ENCODE assay signal across 23 mouse cellular contexts in the genomic region with DNA sequence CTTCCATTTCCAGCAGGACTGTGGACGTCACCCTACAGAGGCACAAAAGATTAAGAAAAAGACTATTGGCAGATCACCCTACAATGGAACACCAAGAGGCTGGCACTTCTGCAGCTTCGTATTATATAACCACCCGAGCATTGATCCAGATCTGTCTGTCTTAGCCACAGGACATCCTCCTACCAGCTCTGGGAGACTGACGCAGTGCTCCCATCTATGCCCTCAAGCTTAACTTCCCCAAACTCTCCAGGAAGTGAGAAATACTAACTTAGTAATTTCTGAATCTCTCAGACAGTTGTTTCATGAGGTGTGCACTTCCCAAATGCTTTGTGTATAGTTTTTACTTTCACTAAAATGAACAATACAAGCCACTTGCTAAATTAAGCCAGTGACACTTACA.
DNase-seq lines count a peak whose midpoint lies in the region; ATAC-seq and TF ChIP-seq lines count a peak whose summit lies in the region.
"Had no signal": no experiment of that assay in that cellular context is flagged by ENCODE, and none has a peak within 500 bp of the region (broad histone marks: within the 10 kb centered on the region; RNA-seq: fewer than 3 reads in every experiment).

No protein-coding gene starts in this region.

- no peak overlapping the region for H3K4me2 ChIP-seq in heart, postnatal 0 days (ENCODE audit: low read depth, low read length)
- no peak overlapping the region for H3K4me2 ChIP-seq in midbrain, embryonic 11.5 days
- H3K4me2 ChIP-seq in midbrain, embryonic 16.5 days (ENCODE audit: low read length) = no peak overlapping the region
- H3K4me2 ChIP-seq: embryonic facial prominence, embryonic 15.5 days; heart, embryonic 12.5 days; hindbrain, embryonic 14.5 days; intestine, embryonic 15.5 days had no signal

- no peaks in the 10 kb centered on the region for H3K36me3 ChIP-seq in heart, postnatal 0 days (replicated peaks; ENCODE audit: control insufficient read depth, insufficient read depth, low read length)
- H3K36me3 ChIP-seq in midbrain, embryonic 11.5 days (ENCODE audit: control insufficient read depth, insufficient read depth, low read length) = no peaks in the 10 kb centered on the region
- H3K36me3 ChIP-seq in midbrain, embryonic 16.5 days (ENCODE audit: control insufficient read depth, insufficient read depth, low read length) = no peaks in the 10 kb centered on the region
- H3K36me3 ChIP-seq: embryonic facial prominence, embryonic 15.5 days; forebrain, embryonic 10.5 days; heart, embryonic 12.5 days; hindbrain, embryonic 10.5 days; intestine, embryonic 15.5 days had no signal

- H3K4me3 ChIP-seq in heart, postnatal 0 days (ENCODE audit: low read depth, low read length) = no peak overlapping the region
- no peak overlapping the region for H3K4me3 ChIP-seq in midbrain, embryonic 11.5 days (ENCODE audit: low read depth, low read length)
- H3K4me3 ChIP-seq in midbrain, embryonic 16.5 days (ENCODE audit: low read depth, low read length) = no peak overlapping the region
- H3K4me3 ChIP-seq: embryonic facial prominence, embryonic 15.5 days; erythroblast, embryonic 14.5 days; forebrain, embryonic 10.5 days; heart, embryonic 12.5 days; hindbrain, embryonic 10.5 days; intestine, embryonic 15.5 days had no signal

- no peak for TF ChIP-seq EP300 in heart, postnatal 0 days (IDR thresholded peaks at IDR 0.05; ENCODE audit: low read depth)

- 63% methylated on average over 4 of the region's 4 CpGs for WGBS in heart, postnatal 0 days
- 87% methylated on average over 4 of the region's 4 CpGs for WGBS in midbrain, embryonic 11.5 days
- 77% methylated on average over 4 of the region's 4 CpGs for WGBS in midbrain, embryonic 16.5 days

- ATAC-seq in frontal cortex, adult (ENCODE audit: low TSS enrichment) = peak; percentile 41; the same call in 1 of the 2 replicates
- ATAC-seq in heart, postnatal 0 days (ENCODE audit: insufficient read depth, low read depth) = no peak
- ATAC-seq in midbrain, embryonic 11.5 days (ENCODE audit: low FRiP score) = no peak
- ATAC-seq in midbrain, embryonic 16.5 days = no peak
- ATAC-seq in megakaryocyte progenitor cell, adult 5-6 weeks (replicated peaks; ENCODE audit: poor library complexity) = peak; percentile 76
- ATAC-seq: activated CD4-positive, CD25-positive, alpha-beta regulatory T cell, adult 4 months; forebrain, embryonic 14.5 days; intestine, embryonic 15.5 days; Patski had no signal

- TF ChIP-seq CTCF in heart, postnatal 0 days (IDR thresholded peaks at IDR 0.05; ENCODE audit: low read depth) = no peak

- H3K27me3 ChIP-seq in heart, postnatal 0 days (ENCODE audit: control insufficient read depth, insufficient read depth, low read length) = no peaks in the 10 kb centered on the region
- H3K27me3 ChIP-seq in midbrain, embryonic 11.5 days (ENCODE audit: control insufficient read depth, insufficient read depth, low read length) = no peaks in the 10 kb centered on the region
- no peaks in the 10 kb centered on the region for H3K27me3 ChIP-seq in midbrain, embryonic 16.5 days (ENCODE audit: control insufficient read depth, insufficient read depth, low read depth, low read length)
- H3K27me3 ChIP-seq: embryonic facial prominence, embryonic 15.5 days; intestine, embryonic 15.5 days; Patski had no signal

- DNase-seq in frontal cortex, postnatal 36 days (ENCODE audit: low spot score in 2 of 2) = no peak
- DNase-seq in heart, postnatal 0 days (ENCODE audit: low spot score) = no peak
- DNase-seq in heart, postnatal 25 days (ENCODE audit: low spot score) = no peak
- peak; percentile 45 for DNase-seq in midbrain, embryonic 11.5 days (ENCODE audit: low spot score, missing footprints)
- DNase-seq in natural killer cell, adult 2 months (ENCODE audit: low spot score in 2 of 2) = no peak
- DNase-seq: adrenal gland, postnatal 14 days; cerebellum, adult 18-20 months; cerebellum, adult 9-11 months; cerebellum, postnatal 36 days; gastrocnemius, postnatal 10 days had no signal

- peaks cover 38% of the 10 kb centered on the region for H3K4me1 ChIP-seq in heart, postnatal 0 days (ENCODE audit: control insufficient read depth, insufficient read depth)
- no peaks in the 10 kb centered on the region; the same call in 1 of the 2 replicates for H3K4me1 ChIP-seq in midbrain, embryonic 11.5 days (ENCODE audit: control insufficient read depth, insufficient read depth, low read length)
- H3K4me1 ChIP-seq in midbrain, embryonic 16.5 days (ENCODE audit: control insufficient read depth, insufficient read depth, low read length) = no peaks in the 10 kb centered on the region

- H3K27ac ChIP-seq in heart, postnatal 0 days (ENCODE audit: low read depth) = peak overlapping the region; percentile 91
- H3K27ac ChIP-seq in midbrain, embryonic 11.5 days (ENCODE audit: low read depth, low read length) = no peak overlapping the region
- H3K27ac ChIP-seq in midbrain, embryonic 16.5 days (ENCODE audit: low read length) = no peak overlapping the region
- H3K27ac ChIP-seq: embryonic facial prominence, embryonic 15.5 days; forebrain, embryonic 10.5 days; hindbrain, embryonic 10.5 days; hindbrain, embryonic 14.5 days; intestine, embryonic 15.5 days had no signal

- no peaks in the 10 kb centered on the region for H3K9me3 ChIP-seq in heart, postnatal 0 days (replicated peaks; ENCODE audit: control insufficient read depth, low read length)
- H3K9me3 ChIP-seq in midbrain, embryonic 11.5 days (ENCODE audit: control insufficient read depth, low read length) = no peaks in the 10 kb centered on the region
- H3K9me3 ChIP-seq in midbrain, embryonic 16.5 days (replicated peaks; ENCODE audit: control insufficient read depth, low read length, poor library complexity, severe bottlenecking) = no peaks in the 10 kb centered on the region
- H3K9me3 ChIP-seq: embryonic facial prominence, embryonic 15.5 days; forebrain, embryonic 10.5 days; hindbrain, embryonic 10.5 days; intestine, embryonic 15.5 days had no signal

- no peak overlapping the region for H3K9ac ChIP-seq in heart, postnatal 0 days (replicated peaks; ENCODE audit: low read depth, low read length)
- no peak overlapping the region for H3K9ac ChIP-seq in midbrain, embryonic 11.5 days (ENCODE audit: low read length)
- no peak overlapping the region for H3K9ac ChIP-seq in midbrain, embryonic 16.5 days (ENCODE audit: low read depth, low read length)
- H3K9ac ChIP-seq: embryonic facial prominence, embryonic 15.5 days; heart, embryonic 12.5 days; hindbrain, embryonic 14.5 days; intestine, embryonic 15.5 days had no signal

- intact Hi-C loops in heart, postnatal 25 days (cut with DNase I) = loop anchor here (2.0 kb wide), 1 partner anchor 41 kb away; no protein-coding TSS in a partner anchor

Comparison
In these comparisons a context has a peak if more than half of its experiments do, and no peak if none do; other contexts are left out.
1. ATAC-seq: peak in frontal cortex, adult (single experiment) and megakaryocyte progenitor cell, adult 5-6 weeks (single experiment); none in heart, postnatal 0 days (single experiment), midbrain, embryonic 11.5 days (single experiment) and midbrain, embryonic 16.5 days (single experiment).